Mouse (Mus musculus): ENCODE results near the gene Garnl3. TPM values are rescaled to one million over a fixed set of nuclear protein-coding genes. Genes with fewer than 3 reads are reported as not detected.

Gene Garnl3
- polyA plus RNA-seq, 1 experiment from 2014 or later: 1.2 TPM

GRCm38 (mm10) chr2:32983617-32984016, 147.8 kb downstream of the Garnl3 start:
- ATAC-seq (ENCODE audit: low read depth) (no peak), DNase-seq (no peak)
- no peaks in the 10 kb centered on the region for H3K9me3 ChIP-seq (replicated peaks)
- H3K9ac ChIP-seq: no peak overlapping the region
- H3K4me2 ChIP-seq: peak overlapping the region; percentile 99
- H3K4me3 ChIP-seq (replicated peaks): no peak overlapping the region
- H3K27ac ChIP-seq: no peak overlapping the region
- peaks cover 9% of the 10 kb centered on the region; the same call in 1 of the 2 replicates for H3K27me3 ChIP-seq
- peaks cover 37% of the 10 kb centered on the region for H3K4me1 ChIP-seq (replicated peaks)
- WGBS (ENCODE audit: insufficient replicate concordance): 42% methylated on average over 6 of the region's 6 CpGs
- no peaks in the 10 kb centered on the region for H3K36me3 ChIP-seq

- peaks cover 9% of the 10 kb centered on the region; the same call in 1 of the 2 replicates for H3K27me3 ChIP-seq
- peak overlapping the region; percentile 53 for H3K9ac ChIP-seq
- 10% methylated on average over 4 of the region's 4 CpGs for WGBS (ENCODE audit: insufficient replicate concordance)
- H3K36me3 ChIP-seq: no peaks in the 10 kb centered on the region
- ATAC-seq (ENCODE audit: low read depth) (no peak), DNase-seq (no peak)
- H3K27ac ChIP-seq: no peak overlapping the region
- peak overlapping the region; percentile 76 for H3K4me3 ChIP-seq (replicated peaks)
- H3K4me2 ChIP-seq: peak overlapping the region; percentile 99
- H3K4me1 ChIP-seq (replicated peaks): peaks cover 46% of the 10 kb centered on the region
- H3K9me3 ChIP-seq (replicated peaks): no peaks in the 10 kb centered on the region
Measured at GRCm38 (mm10) chr2:32982700-32983099, 148.8 kb downstream of the Garnl3 start.

GRCm38 (mm10) chr2:32981725-32982271, 149.7 kb downstream of the Garnl3 start, which contains the start of gene Slc2a8:
TSS of gene Slc2a8 (minus strand) at chr2:32982083.
- DNase-seq: peak; percentile 90
- Histone ChIP-seq H3K27me3 (peaks cover 9% of the 10 kb centered on the region; the same call in 1 of the 2 replicates), H3K4me3 (replicated peaks) (peak within 1 kb of the TSS; percentile 76), H3K9ac (peak within 1 kb of the TSS; percentile 86), H3K9me3 (replicated peaks) (no peaks in the 10 kb centered on the region), H3K27ac (peak within 1 kb of the TSS; percentile 25; the same call in 1 of the 2 replicates), H3K4me2 (peak within 1 kb of the TSS; percentile 99), H3K4me1 (replicated peaks) (peaks cover 52% of the 10 kb centered on the region), H3K36me3 (no peaks in the 10 kb centered on the region)
- WGBS (ENCODE audit: insufficient replicate concordance): under 1% methylated on average over 50 of the region's 50 CpGs
- peak; percentile 97 for ATAC-seq (ENCODE audit: low read depth)

- H3K9ac ChIP-seq: peak overlapping the region; percentile 86
- H3K36me3 ChIP-seq: no peaks in the 10 kb centered on the region
- 1% methylated on average over 23 of the region's 23 CpGs for WGBS (ENCODE audit: insufficient replicate concordance)
- H3K4me1 ChIP-seq (replicated peaks): peaks cover 56% of the 10 kb centered on the region
- ATAC-seq (ENCODE audit: low read depth) (peak; percentile 19), DNase-seq (no peak)
- H3K4me3 ChIP-seq (replicated peaks): peak overlapping the region; percentile 76
- no peaks in the 10 kb centered on the region for H3K9me3 ChIP-seq (replicated peaks)
- peaks cover 9% of the 10 kb centered on the region; the same call in 1 of the 2 replicates for H3K27me3 ChIP-seq
- H3K27ac ChIP-seq: peak overlapping the region; percentile 25; the same call in 1 of the 2 replicates
- H3K4me2 ChIP-seq: peak overlapping the region; percentile 99
Measured at GRCm38 (mm10) chr2:32981281-32981680, 150.2 kb downstream of the Garnl3 start.

- ATAC-seq (ENCODE audit: low read depth): no peak
Measured at GRCm38 (mm10) chr2:32979675-32980074, 151.8 kb downstream of the Garnl3 start.

GRCm38 (mm10) chr2:32978675-32979074, 152.8 kb downstream of the Garnl3 start:
- Histone ChIP-seq H3K27ac (peak overlapping the region; percentile 68), H3K4me3 (replicated peaks) (no peak overlapping the region), H3K36me3 (peaks cover 12% of the 10 kb centered on the region), H3K9me3 (replicated peaks) (no peaks in the 10 kb centered on the region), H3K27me3 (peaks cover 3% of the 10 kb centered on the region; the same call in 1 of the 2 replicates), H3K4me2 (peak overlapping the region; percentile 46), H3K9ac (peak overlapping the region; percentile 50; the same call in 1 of the 2 replicates), H3K4me1 (replicated peaks) (peaks cover 56% of the 10 kb centered on the region)
- no peak for ATAC-seq (ENCODE audit: low read depth)
- no peak for DNase-seq
- WGBS (ENCODE audit: insufficient replicate concordance): 22% methylated on average over 3 of the region's 3 CpGs

More at GRCm38 (mm10) chr2:32979675-32980074, 151.8 kb downstream of the Garnl3 start:
- Histone ChIP-seq H3K4me3 (replicated peaks) (no peak overlapping the region), H3K27ac (no peak overlapping the region), H3K4me1 (replicated peaks) (peaks cover 56% of the 10 kb centered on the region), H3K4me2 (no peak overlapping the region; the same call in 1 of the 2 replicates), H3K9ac (0 out of 2 replicates have a peak overlapping the region, but pooled peaks have one; percentile 17), H3K27me3 (peaks cover 7% of the 10 kb centered on the region; the same call in 1 of the 2 replicates), H3K36me3 (peaks cover 4% of the 10 kb centered on the region; the same call in 1 of the 2 replicates), H3K9me3 (replicated peaks) (no peaks in the 10 kb centered on the region)
- 77% methylated on average over 7 of the region's 7 CpGs for WGBS (ENCODE audit: insufficient replicate concordance)
- no peak for DNase-seq

GRCm38 (mm10) chr2:32977114-32977513, 154.3 kb downstream of the Garnl3 start:
- H3K36me3 ChIP-seq: peaks cover 15% of the 10 kb centered on the region

GRCm38 (mm10) chr2:32974216-32974615, 157.2 kb downstream of the Garnl3 start:
- H3K27me3 ChIP-seq: no peaks in the 10 kb centered on the region
- peaks cover 15% of the 10 kb centered on the region for H3K36me3 ChIP-seq
- no peaks in the 10 kb centered on the region for H3K9me3 ChIP-seq (replicated peaks)
- WGBS (ENCODE audit: insufficient replicate concordance): 87% methylated on average over 8 of the region's 8 CpGs
- ATAC-seq (ENCODE audit: low read depth) (no peak), DNase-seq (no peak)
- no peak overlapping the region for H3K27ac ChIP-seq
- H3K9ac ChIP-seq: no peak overlapping the region
- no peak overlapping the region for H3K4me3 ChIP-seq (replicated peaks)
- H3K4me1 ChIP-seq (replicated peaks): peaks cover 24% of the 10 kb centered on the region
- H3K4me2 ChIP-seq: no peak overlapping the region

More at GRCm38 (mm10) chr2:32977114-32977513, 154.3 kb downstream of the Garnl3 start:
- H3K9ac ChIP-seq: no peak overlapping the region
- 63% methylated on average over 5 of the region's 5 CpGs for WGBS (ENCODE audit: insufficient replicate concordance)
- H3K27ac ChIP-seq: no peak overlapping the region
- no peaks in the 10 kb centered on the region for H3K9me3 ChIP-seq (replicated peaks)
- no peaks in the 10 kb centered on the region for H3K27me3 ChIP-seq
- ATAC-seq (ENCODE audit: low read depth): no peak
- no peak overlapping the region for H3K4me2 ChIP-seq
- no peak overlapping the region for H3K4me3 ChIP-seq (replicated peaks)
- peaks cover 47% of the 10 kb centered on the region for H3K4me1 ChIP-seq (replicated peaks)
- no peak for DNase-seq

- H3K36me3 ChIP-seq: peaks cover 15% of the 10 kb centered on the region
- 77% methylated on average over 9 of the region's 9 CpGs for WGBS (ENCODE audit: insufficient replicate concordance)
- no peak overlapping the region for H3K4me2 ChIP-seq
Measured at GRCm38 (mm10) chr2:32971235-32971634, 160.2 kb downstream of the Garnl3 start.

GRCm38 (mm10) chr2:32969326-32969725, 162.1 kb downstream of the Garnl3 start:
- no peak overlapping the region for H3K4me3 ChIP-seq (replicated peaks)
- peaks cover 13% of the 10 kb centered on the region for H3K36me3 ChIP-seq
- H3K27ac ChIP-seq: peak overlapping the region; percentile 0; the same call in 1 of the 2 replicates
- H3K4me2 ChIP-seq: no peak overlapping the region
- 61% methylated on average over 8 of the region's 8 CpGs for WGBS (ENCODE audit: insufficient replicate concordance)
- H3K9me3 ChIP-seq (replicated peaks): no peaks in the 10 kb centered on the region
- H3K9ac ChIP-seq: no peak overlapping the region
- DNase-seq (no peak), ATAC-seq (ENCODE audit: low read depth) (no peak)
- H3K27me3 ChIP-seq: no peaks in the 10 kb centered on the region
- peaks cover 32% of the 10 kb centered on the region for H3K4me1 ChIP-seq (replicated peaks)

More at GRCm38 (mm10) chr2:32971235-32971634, 160.2 kb downstream of the Garnl3 start:
- peaks cover 16% of the 10 kb centered on the region for H3K4me1 ChIP-seq (replicated peaks)
- no peak overlapping the region for H3K4me3 ChIP-seq (replicated peaks)
- no peak overlapping the region for H3K27ac ChIP-seq
- no peak overlapping the region for H3K9ac ChIP-seq
- H3K9me3 ChIP-seq (replicated peaks): no peaks in the 10 kb centered on the region
- DNase-seq (no peak), ATAC-seq (ENCODE audit: low read depth) (no peak)
- no peaks in the 10 kb centered on the region for H3K27me3 ChIP-seq

- ATAC-seq (ENCODE audit: low read depth): no peak
- Histone ChIP-seq H3K27me3 (no peaks in the 10 kb centered on the region), H3K4me2 (peak overlapping the region; percentile 97), H3K4me3 (replicated peaks) (peak overlapping the region; percentile 81), H3K4me1 (replicated peaks) (peaks cover 45% of the 10 kb centered on the region), H3K36me3 (peaks cover 18% of the 10 kb centered on the region), H3K9me3 (replicated peaks) (no peaks in the 10 kb centered on the region), H3K27ac (0 out of 2 replicates have a peak overlapping the region, but pooled peaks have one; percentile 95), H3K9ac (peak overlapping the region; percentile 87)
- WGBS (ENCODE audit: insufficient replicate concordance): 75% methylated on average over 9 of the region's 9 CpGs
- DNase-seq: no peak
Measured at GRCm38 (mm10) chr2:32968024-32968614, 163.3 kb downstream of the Garnl3 start.

All from liver, embryonic 13.5 days (tissue).